Mouse (Mus musculus): Measurements from ENCODE around the gene Rpl35. TPM values are rescaled to one million over a fixed set of nuclear protein-coding genes. Genes with fewer than 3 reads are reported as not detected.

The Rpl35 gene
- polyA plus RNA-seq, 2 experiments: 465 to 714 TPM

GRCm38 (mm10) chr2:38977837-38978236, 27.6 kb downstream of the Rpl35 start:
- H3K4me2 ChIP-seq (ENCODE audit: low read depth): no peak overlapping the region
- no peaks in the 10 kb centered on the region for H3K36me3 ChIP-seq (replicated peaks; ENCODE audit: control insufficient read depth, insufficient read depth, low read depth)
- TF ChIP-seq CTCF (IDR thresholded peaks at IDR 0.05; ENCODE audit: low read depth): no peak
- TF ChIP-seq EP300 (IDR thresholded peaks at IDR 0.05; ENCODE audit: low read depth): no peak
- H3K9ac ChIP-seq (replicated peaks): no peak overlapping the region
- no peak for DNase-seq (ENCODE audit: low read depth in 3 of 3, low spot score in 3 of 3)
- no peak overlapping the region for H3K27ac ChIP-seq
- ATAC-seq (ENCODE audit: insufficient read depth): no peak
- WGBS (ENCODE audit: insufficient replicate concordance): 68% methylated on average over 4 of the region's 4 CpGs
- H3K9me3 ChIP-seq (ENCODE audit: control insufficient read depth, low read length): no peaks in the 10 kb centered on the region
- peaks cover 4 to 6% of the 10 kb centered on the region in 2 experiments; a peak in 3 of 4 replicates for H3K4me1 ChIP-seq (replicated peaks; ENCODE audit: control insufficient read depth in 2 of 2, insufficient read depth in 2 of 2, low read length in 1 of 2)
- H3K4me3 ChIP-seq (ENCODE audit: insufficient read depth in 1 of 2, low read depth in 2 of 2, low read length in 2 of 2): no peak overlapping the region
- H3K27me3 ChIP-seq (ENCODE audit: control insufficient read depth, insufficient read depth, low read length): no peaks in the 10 kb centered on the region; the same call in 1 of the 2 replicates

DNA sequence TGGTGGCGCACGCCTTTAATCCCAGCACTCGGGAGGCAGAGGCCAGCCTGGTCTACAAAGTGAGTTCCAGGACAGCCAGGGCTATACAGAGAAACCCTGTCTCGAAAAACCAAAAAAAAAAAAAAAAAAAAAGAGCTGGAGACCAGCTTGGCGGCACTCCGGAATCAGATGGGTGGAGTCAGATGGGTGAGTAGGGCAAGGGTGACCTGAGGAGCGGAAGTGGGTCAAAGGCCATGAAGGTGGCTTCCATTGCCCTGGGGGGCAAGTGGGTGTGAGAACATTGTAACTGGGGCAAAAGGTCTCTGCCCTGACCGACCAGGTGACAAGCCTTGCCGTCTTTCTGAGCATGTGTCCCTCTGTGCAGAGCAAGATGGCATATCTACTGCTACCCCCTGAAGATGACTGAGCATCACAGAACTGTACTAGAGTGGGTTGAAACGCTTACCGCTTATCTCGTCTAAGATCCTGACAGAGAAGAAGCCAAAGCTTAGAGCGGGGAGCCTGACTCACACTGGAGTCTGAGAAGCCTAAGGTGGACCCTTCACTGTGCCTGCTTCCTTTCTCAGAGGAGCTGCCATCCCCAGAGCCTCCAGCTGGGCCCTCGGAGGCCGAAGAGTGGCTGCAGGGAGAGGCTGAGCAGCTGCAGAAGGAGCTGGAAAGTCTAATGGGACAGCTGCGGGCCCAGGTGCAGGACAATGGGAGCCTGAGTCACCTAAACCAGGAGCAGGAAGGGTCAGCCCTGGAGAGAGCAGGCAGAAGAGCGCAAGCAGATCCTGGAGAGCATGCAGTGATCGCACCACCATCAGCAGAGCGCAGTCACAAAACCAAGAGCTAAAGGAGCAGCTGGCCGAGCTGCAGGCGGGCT, 29.3 kb downstream of the Rpl35 start:
- DNase-seq (ENCODE audit: low read depth in 3 of 3, low spot score in 3 of 3) (no peak), ATAC-seq (ENCODE audit: insufficient read depth) (no peak)
- Histone ChIP-seq H3K27me3 (ENCODE audit: control insufficient read depth, insufficient read depth, low read length) (no peaks in the 10 kb centered on the region; the same call in 1 of the 2 replicates), H3K9me3 (ENCODE audit: control insufficient read depth, low read length) (no peaks in the 10 kb centered on the region), H3K36me3 (replicated peaks; ENCODE audit: control insufficient read depth, insufficient read depth, low read depth) (no peaks in the 10 kb centered on the region), H3K9ac (replicated peaks) (no peak overlapping the region), H3K27ac (no peak overlapping the region), H3K4me2 (ENCODE audit: low read depth) (no peak overlapping the region), H3K4me1 (replicated peaks; ENCODE audit: control insufficient read depth in 2 of 2, insufficient read depth in 2 of 2, low read length in 1 of 2) (peaks cover 5 to 6% of the 10 kb centered on the region in 2 experiments; a peak in 3 of 4 replicates), H3K4me3 (ENCODE audit: insufficient read depth in 1 of 2, low read depth in 2 of 2, low read length in 2 of 2) (no peak overlapping the region)
- TF ChIP-seq EP300 (IDR thresholded peaks at IDR 0.05; ENCODE audit: low read depth) (no peak), CTCF (IDR thresholded peaks at IDR 0.05; ENCODE audit: low read depth) (no peak)
- 69% methylated on average over 20 of the region's 21 CpGs for WGBS (ENCODE audit: insufficient replicate concordance)

GRCm38 (mm10) chr2:38975181-38975580, 30.2 kb downstream of the Rpl35 start:
- H3K27ac ChIP-seq: no peak overlapping the region
- TF ChIP-seq CTCF (IDR thresholded peaks at IDR 0.05; ENCODE audit: low read depth) (no peak), EP300 (IDR thresholded peaks at IDR 0.05; ENCODE audit: low read depth) (no peak)
- H3K4me2 ChIP-seq (ENCODE audit: low read depth): no peak overlapping the region
- no peak overlapping the region for H3K9ac ChIP-seq (replicated peaks)
- H3K27me3 ChIP-seq (ENCODE audit: control insufficient read depth, insufficient read depth, low read length): no peaks in the 10 kb centered on the region; the same call in 1 of the 2 replicates
- no peak for DNase-seq (ENCODE audit: low read depth in 3 of 3, low spot score in 3 of 3)
- WGBS (ENCODE audit: insufficient replicate concordance): 71% methylated on average over 3 of the region's 3 CpGs
- H3K4me1 ChIP-seq (replicated peaks; ENCODE audit: control insufficient read depth in 2 of 2, insufficient read depth in 2 of 2, low read length in 1 of 2): peaks cover 12 to 15% of the 10 kb centered on the region in 2 experiments
- H3K4me3 ChIP-seq (ENCODE audit: insufficient read depth in 1 of 2, low read depth in 2 of 2, low read length in 2 of 2): no peak overlapping the region
- ATAC-seq (ENCODE audit: insufficient read depth): no peak
- no peaks in the 10 kb centered on the region for H3K9me3 ChIP-seq (ENCODE audit: control insufficient read depth, low read length)
- no peaks in the 10 kb centered on the region for H3K36me3 ChIP-seq (replicated peaks; ENCODE audit: control insufficient read depth, insufficient read depth, low read depth)

DNA sequence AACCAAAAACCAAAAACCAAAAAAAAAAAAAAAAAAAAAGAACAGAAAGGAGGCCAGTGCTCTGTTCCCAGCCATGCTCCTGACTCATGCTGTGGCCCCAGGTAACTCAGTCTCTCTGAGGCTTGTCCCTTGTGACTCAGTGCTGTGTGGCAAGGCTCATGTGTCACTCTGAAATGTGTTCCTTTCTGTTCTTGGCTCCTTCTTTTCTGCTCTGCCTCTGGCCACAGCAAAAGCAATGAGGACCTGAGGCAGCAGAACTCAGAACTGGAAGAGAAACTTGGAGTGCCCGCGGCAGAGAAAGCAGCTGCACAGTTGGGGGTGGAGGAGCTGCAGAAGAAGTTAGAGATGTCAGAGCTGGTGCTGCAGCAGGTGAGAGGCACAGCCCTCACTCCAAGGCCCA, 31.3 kb downstream of the Rpl35 start:
- no peak for DNase-seq (ENCODE audit: low read depth in 3 of 3, low spot score in 3 of 3)
- H3K4me3 ChIP-seq (ENCODE audit: insufficient read depth in 1 of 2, low read depth in 2 of 2, low read length in 2 of 2): no peak overlapping the region
- H3K27ac ChIP-seq: no peak overlapping the region
- peaks cover 20 to 24% of the 10 kb centered on the region in 2 experiments for H3K4me1 ChIP-seq (replicated peaks; ENCODE audit: control insufficient read depth in 2 of 2, insufficient read depth in 2 of 2, low read length in 1 of 2)
- no peak overlapping the region for H3K4me2 ChIP-seq (ENCODE audit: low read depth)
- no peak for TF ChIP-seq EP300 (IDR thresholded peaks at IDR 0.05; ENCODE audit: low read depth)
- TF ChIP-seq CTCF (IDR thresholded peaks at IDR 0.05; ENCODE audit: low read depth): no peak
- no peak overlapping the region for H3K9ac ChIP-seq (replicated peaks)
- no peaks in the 10 kb centered on the region; the same call in 1 of the 2 replicates for H3K27me3 ChIP-seq (ENCODE audit: control insufficient read depth, insufficient read depth, low read length)
- no peaks in the 10 kb centered on the region for H3K9me3 ChIP-seq (ENCODE audit: control insufficient read depth, low read length)
- ATAC-seq (ENCODE audit: insufficient read depth): no peak
- WGBS (ENCODE audit: insufficient replicate concordance): 48% methylated on average over 2 of the region's 2 CpGs
- H3K36me3 ChIP-seq (replicated peaks; ENCODE audit: control insufficient read depth, insufficient read depth, low read depth): no peaks in the 10 kb centered on the region

DNA sequence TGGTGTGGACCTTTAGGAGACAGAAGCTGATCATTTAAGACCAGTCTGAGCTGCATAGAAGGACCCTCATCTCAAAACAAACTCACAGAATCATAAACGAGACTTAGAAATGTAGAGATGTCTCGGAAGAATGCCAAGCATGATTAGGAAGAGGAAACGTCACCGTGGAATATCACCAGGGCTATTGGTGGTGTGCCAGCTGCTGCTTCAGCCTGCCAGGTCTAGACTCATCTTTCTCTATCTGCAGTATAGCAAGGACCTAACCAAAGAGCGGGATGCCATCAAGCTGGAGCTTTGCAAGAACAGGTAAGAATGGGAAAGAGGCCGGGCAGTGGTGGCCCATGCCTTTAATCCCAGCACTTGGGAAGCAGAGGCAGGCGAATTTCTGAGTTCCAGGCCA, 31.7 kb downstream of the Rpl35 start:
- Histone ChIP-seq H3K4me1 (replicated peaks; ENCODE audit: control insufficient read depth in 2 of 2, insufficient read depth in 2 of 2, low read length in 1 of 2) (peaks cover 23 to 28% of the 10 kb centered on the region in 2 experiments), H3K9ac (replicated peaks) (no peak overlapping the region), H3K9me3 (ENCODE audit: control insufficient read depth, low read length) (no peaks in the 10 kb centered on the region), H3K27me3 (ENCODE audit: control insufficient read depth, insufficient read depth, low read length) (no peaks in the 10 kb centered on the region; the same call in 1 of the 2 replicates), H3K27ac (no peak overlapping the region), H3K4me2 (ENCODE audit: low read depth) (no peak overlapping the region), H3K4me3 (ENCODE audit: insufficient read depth in 1 of 2, low read depth in 2 of 2, low read length in 2 of 2) (no peak overlapping the region), H3K36me3 (replicated peaks; ENCODE audit: control insufficient read depth, insufficient read depth, low read depth) (no peaks in the 10 kb centered on the region)
- DNase-seq (ENCODE audit: low read depth in 3 of 3, low spot score in 3 of 3) (no peak), ATAC-seq (ENCODE audit: insufficient read depth) (no peak)
- no peak for TF ChIP-seq EP300 (IDR thresholded peaks at IDR 0.05; ENCODE audit: low read depth)
- 70% methylated on average over 7 of the region's 7 CpGs for WGBS (ENCODE audit: insufficient replicate concordance)

Data from liver, embryonic 14.5 days (tissue).